Mouse (Mus musculus): Measurements from ENCODE around the gene Gm20547. TPM values are rescaled to one million over a fixed set of nuclear protein-coding genes. Genes with fewer than 3 reads are reported as not detected.
A peak's percentile ranks its signal among the peaks of the same experiment; 100 is the strongest.

Gm20547 gene
- total RNA-seq, 2 experiments from 2014 or later: not detected

DNA sequence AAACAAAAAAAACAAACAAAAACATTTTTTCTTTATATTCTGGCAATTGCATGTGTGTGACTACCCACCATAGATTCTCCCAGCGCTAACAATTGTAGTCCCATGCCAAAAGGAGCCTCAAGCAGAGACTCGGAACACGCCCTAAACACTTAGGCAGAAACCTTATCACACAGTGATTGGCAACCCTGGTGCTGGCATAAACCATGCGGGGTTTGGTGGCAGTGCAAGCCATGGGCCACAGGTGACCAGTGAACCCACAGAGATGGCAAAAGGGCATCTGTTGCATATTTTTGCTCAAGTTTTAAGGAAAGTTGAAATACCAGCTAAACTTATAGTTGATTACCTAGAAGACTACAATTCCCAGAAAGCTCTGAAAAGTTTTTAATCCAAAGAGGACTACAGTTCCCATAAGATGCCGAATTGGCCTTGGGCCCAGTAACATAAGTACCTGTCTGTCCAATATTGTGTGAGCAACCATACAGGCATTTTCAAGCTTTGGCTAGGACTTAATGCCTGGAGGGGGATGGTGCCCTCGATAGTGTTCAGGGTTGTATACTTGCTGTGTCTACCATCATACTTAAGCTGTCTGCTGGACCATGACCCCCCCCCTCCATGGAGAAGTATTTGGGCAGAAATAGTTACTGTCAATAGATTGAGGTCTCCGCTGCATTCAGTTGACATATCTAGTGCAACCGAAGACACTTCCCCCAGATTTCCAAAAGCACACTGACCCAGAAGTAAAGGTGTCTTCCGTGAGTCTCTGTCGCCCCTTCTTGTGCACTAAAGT lies 15.7 kb upstream of the Gm20547 start:
- ATAC-seq (ENCODE audit: poor library complexity, severe bottlenecking): no peak

GRCm38 (mm10) chr17:34896366-34896765 lies 14.5 kb upstream of the Gm20547 start:
- ATAC-seq (ENCODE audit: poor library complexity, severe bottlenecking): no peak

- ATAC-seq (ENCODE audit: poor library complexity, severe bottlenecking): no peak
Observed at GRCm38 (mm10) chr17:34895724-34896123, 13.9 kb upstream of the Gm20547 start.

DNA sequence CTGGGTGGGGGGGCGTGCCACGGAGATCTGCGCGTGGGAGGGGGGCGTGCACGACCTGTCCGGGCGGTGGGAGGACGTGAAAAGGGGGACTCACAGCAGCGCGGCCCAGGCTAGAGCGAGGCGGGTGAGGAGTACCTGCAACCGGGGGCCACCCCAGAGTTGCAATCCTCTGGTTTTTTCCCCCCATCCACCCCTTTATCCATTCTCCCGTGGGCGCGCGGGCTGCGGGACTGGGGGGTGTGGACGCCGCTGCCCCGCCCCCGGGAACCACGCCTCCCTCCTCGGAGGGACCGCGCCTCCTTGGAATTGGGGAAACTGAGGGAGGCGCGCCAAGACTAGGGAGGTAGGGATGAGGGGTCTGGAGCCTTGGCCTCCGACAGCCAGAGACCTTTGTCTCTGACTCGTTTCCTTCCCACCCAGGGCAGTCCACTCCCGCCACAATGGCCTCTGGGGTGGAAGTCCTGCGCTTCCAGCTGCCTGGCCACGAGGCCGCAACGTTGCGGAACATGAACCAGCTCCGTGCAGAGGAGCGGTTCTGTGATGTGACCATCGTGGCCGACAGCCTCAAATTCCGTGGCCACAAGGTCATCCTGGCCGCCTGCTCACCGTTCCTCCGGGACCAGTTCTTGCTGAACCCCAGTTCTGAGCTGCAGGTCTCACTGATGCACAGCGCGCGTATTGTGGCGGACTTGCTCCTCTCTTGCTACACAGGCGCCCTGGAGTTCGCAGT lies 13.1 kb upstream of the Gm20547 start:
- ATAC-seq (ENCODE audit: poor library complexity, severe bottlenecking): no peak

- peak; percentile 69 for ATAC-seq (ENCODE audit: poor library complexity, severe bottlenecking)
Observed at GRCm38 (mm10) chr17:34894074-34894597, 12.3 kb upstream of the Gm20547 start.

GRCm38 (mm10) chr17:34893072-34893824 lies 11.4 kb upstream of the Gm20547 start:
- ATAC-seq (ENCODE audit: poor library complexity, severe bottlenecking): no peak

GRCm38 (mm10) chr17:34891377-34891776 lies 9.5 kb upstream of the Gm20547 start:
- ATAC-seq (ENCODE audit: poor library complexity, severe bottlenecking): no peak

GRCm38 (mm10) chr17:34890074-34890743 lies 8.4 kb upstream of the Gm20547 start:
- no peak for ATAC-seq (ENCODE audit: poor library complexity, severe bottlenecking)

- ATAC-seq (ENCODE audit: poor library complexity, severe bottlenecking): no peak
Observed at GRCm38 (mm10) chr17:34887942-34888341, 6.1 kb upstream of the Gm20547 start.

DNA sequence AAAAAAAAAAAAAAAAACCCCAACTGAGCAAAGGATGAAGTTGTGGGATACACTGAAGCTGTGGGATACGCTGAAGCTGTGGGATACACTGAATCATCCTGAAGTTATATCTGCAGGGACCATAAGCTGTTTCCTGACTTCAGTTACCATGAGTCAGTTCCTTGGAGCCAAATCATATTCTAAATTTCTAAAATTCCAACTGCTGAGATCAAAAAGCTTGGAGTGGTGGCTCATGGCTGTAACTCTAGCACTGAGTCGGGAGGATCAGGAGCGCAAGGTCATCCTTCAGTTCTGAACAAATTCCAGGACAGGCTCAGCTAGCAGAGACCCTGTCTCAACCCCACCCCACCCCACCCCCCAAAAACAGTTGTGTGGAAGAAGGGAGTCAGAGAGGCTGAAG lies 3.8 kb upstream of the Gm20547 start:
- ATAC-seq (ENCODE audit: poor library complexity, severe bottlenecking): no peak

DNA sequence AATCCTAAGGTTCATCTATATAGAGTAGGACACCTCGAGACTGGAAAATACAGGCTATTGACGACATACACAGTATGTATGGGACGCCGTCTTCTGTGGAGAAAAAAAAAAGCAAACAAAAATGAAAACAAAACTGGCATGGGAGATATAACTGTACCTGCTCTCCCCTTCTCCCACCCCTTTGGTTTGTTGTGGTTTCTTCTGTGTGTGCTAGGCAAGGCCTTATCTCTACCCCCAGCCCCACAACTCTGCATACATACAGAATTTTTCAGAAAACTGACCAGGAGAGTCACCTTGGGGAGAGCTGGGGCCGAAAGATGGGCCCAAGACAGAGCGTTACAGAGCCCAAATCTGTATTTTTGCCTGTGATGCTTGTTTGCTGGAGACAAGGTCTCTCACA lies 2.9 kb upstream of the Gm20547 start:
- ATAC-seq (ENCODE audit: poor library complexity, severe bottlenecking): no peak

DNA sequence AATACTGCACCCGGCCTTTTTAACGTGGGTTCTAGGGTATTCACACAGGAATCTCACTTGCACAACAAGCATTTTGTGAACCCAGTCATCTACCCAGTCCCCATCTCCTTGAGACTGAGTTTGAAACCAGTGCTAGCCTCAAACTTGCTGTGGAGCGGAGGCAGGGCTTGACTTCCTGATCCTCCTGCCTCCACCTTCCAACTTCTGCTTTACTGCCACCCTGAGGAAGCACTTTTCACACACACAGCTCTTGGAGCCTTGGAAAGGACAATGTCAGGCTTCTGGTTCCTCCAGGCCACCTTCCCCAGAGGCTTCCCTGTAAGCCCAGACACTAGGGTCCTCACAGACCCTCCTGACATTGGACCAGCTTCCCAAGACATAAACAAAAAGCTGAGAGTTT lies 1.5 kb upstream of the Gm20547 start:
- peak; percentile 62; the same call in 1 of the 2 replicates for ATAC-seq (ENCODE audit: poor library complexity, severe bottlenecking)

- ATAC-seq (ENCODE audit: poor library complexity, severe bottlenecking): no peak
Observed at GRCm38 (mm10) chr17:34881166-34881565, 676 bp downstream of the Gm20547 start.

DNA sequence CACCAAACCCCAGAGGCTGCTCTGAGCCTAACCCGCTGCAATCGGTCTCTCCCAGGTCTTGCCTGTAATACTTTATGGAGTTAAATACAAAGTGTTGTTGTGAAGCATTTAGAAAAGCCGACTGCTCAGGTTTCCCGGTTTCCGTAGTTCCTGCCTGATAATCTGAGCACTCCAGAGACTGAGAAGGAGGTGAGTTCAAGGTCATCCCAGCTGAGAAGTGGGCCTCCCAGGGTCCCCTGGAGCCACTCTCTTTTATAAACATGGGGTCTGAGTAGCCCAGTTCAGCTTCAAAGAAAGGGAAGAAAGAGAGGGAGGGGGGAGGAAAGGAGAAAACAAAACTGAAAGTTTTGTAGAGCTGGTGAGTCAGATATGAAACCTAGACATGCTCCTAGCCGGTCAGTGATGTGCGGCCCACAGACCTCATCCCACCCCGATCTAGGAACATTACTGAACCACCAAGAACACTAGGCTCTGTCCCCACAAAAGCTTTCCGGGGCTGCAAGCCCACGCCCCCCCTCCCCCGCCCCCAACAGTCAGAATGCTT lies 2.4 kb downstream of the Gm20547 start, which contains the start of gene Zbtb12:
Gene Zbtb12 (plus strand): TSS at position 148 of the 544 bp plus-strand sequence.
- no peak for ATAC-seq (ENCODE audit: poor library complexity, severe bottlenecking)

GRCm38 (mm10) chr17:34874321-34874720 lies 7.5 kb downstream of the Gm20547 start:
- ATAC-seq (ENCODE audit: poor library complexity, severe bottlenecking): no peak

DNA sequence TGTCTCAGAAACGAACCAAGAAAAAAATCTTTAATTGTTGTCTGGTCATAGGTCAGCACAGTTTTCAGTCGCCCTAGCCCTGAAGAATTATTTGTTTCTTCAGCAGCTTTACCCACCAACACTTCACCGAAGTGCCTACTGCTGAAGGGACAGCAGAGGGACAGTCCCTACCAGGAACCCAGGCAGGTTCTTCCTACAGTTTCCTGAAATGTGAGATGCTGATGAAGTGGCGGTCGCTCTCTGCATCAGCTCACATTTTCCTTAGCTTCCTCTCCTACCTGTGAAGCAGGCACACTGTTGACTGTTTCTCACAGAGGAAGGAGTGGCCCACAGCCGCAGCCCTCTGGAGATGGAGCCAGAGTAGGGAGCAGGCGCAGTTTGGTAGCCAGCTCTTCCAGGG lies 15.9 kb downstream of the Gm20547 start:
- no peak for ATAC-seq (ENCODE audit: poor library complexity, severe bottlenecking)

DNA sequence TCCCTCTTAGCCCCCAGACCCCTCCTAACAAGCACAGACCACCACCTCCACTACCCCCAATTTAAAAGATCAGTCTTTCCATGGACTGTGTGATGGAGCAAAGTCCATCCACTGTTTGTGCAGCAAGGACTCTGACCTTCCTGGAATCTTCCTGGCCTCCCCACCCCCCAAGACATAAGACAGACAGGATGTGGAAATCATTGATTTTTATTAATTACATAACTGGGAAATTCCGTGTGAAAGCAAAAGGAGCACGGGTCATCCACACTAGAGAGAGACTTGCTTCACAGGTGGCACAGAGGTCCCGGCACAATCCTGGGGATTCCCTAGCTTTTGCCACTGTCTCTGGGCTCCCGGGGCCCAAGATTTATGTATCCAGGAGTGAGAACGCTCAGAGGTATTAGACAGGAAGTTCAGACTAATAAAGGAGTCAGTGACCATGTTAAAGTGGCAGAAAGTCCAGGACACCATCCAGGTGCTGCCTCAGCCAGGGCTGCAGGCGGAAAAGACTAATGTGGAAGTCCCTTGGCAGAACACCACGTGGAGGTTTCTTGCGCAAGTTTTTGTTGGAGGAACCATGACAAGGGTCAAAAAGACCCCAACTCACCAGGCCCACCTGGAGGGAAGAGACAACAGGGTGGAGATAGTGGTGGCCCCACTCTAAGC lies 19.3 kb downstream of the Gm20547 start, which contains the start of gene Cfb:
Gene Cfb (minus strand): TSS at position 103 of the 666 bp plus-strand sequence.
- no peak for ATAC-seq (ENCODE audit: poor library complexity, severe bottlenecking)

- no peak for ATAC-seq (ENCODE audit: poor library complexity, severe bottlenecking)
Observed at GRCm38 (mm10) chr17:34861704-34862415, 20.0 kb downstream of the Gm20547 start.

- ATAC-seq (ENCODE audit: poor library complexity, severe bottlenecking): no peak
Observed at GRCm38 (mm10) chr17:34860514-34860913, 21.3 kb downstream of the Gm20547 start.
